Mouse (Mus musculus): Measurements from ENCODE around the gene Pola1. TPM values are rescaled to one million over a fixed set of nuclear protein-coding genes. Genes with fewer than 3 reads are reported as not detected.

The Pola1 gene
- 13.1 and 14.3 TPM in 2 replicates for total RNA-seq (2021)
- long read RNA-seq, partial matches to known transcripts: 1 of 1 reads
- long read RNA-seq, other reads (novel, unspliced or antisense): 0 of 1 reads

GRCm38 (mm10) chrX:93631657-93632449 is at the start of gene Pola1:
Gene Pola1, minus strand, starts transcription at chrX:93632155.
- peak; percentile 80 for DNase-seq

GRCm38 (mm10) chrX:93676228-93676627 is 44.3 kb upstream of the Pola1 start:
- no peak for DNase-seq

- DNase-seq: peak; percentile 54
These were observed 43.2 kb upstream of the Pola1 start for GRCm38 (mm10) chrX:93674836-93675795.

- no peak for DNase-seq
These were observed 42.5 kb upstream of the Pola1 start for GRCm38 (mm10) chrX:93674432-93674831.

GRCm38 (mm10) chrX:93664787-93665186 is 32.8 kb upstream of the Pola1 start:
- no peak for DNase-seq

- no peak for DNase-seq
These were observed 32.1 kb upstream of the Pola1 start for GRCm38 (mm10) chrX:93663919-93664586.

- DNase-seq: no peak
These were observed 23.2 kb upstream of the Pola1 start for GRCm38 (mm10) chrX:93655153-93655552.

GRCm38 (mm10) chrX:93654218-93655002 is 22.5 kb upstream of the Pola1 start, which contains the start of gene Pcyt1b:
Gene Pcyt1b, plus strand, starts transcription at chrX:93654863.
- no peak for DNase-seq

GRCm38 (mm10) chrX:93650738-93651137 is 18.8 kb upstream of the Pola1 start:
- no peak for DNase-seq

- no peak for DNase-seq
These were observed 12.1 kb upstream of the Pola1 start for GRCm38 (mm10) chrX:93644022-93644421.

GRCm38 (mm10) chrX:93643600-93643999 is 11.6 kb upstream of the Pola1 start:
- no peak for DNase-seq

- peak; percentile 21 for DNase-seq
These were observed 3.0 kb upstream of the Pola1 start for GRCm38 (mm10) chrX:93634861-93635375.

- no peak for DNase-seq
These were observed 1.7 kb downstream of the Pola1 start for GRCm38 (mm10) chrX:93630256-93630655.

GRCm38 (mm10) chrX:93602214-93602613 is 29.7 kb downstream of the Pola1 start:
- DNase-seq: no peak

- no peak for DNase-seq
These were observed 37.7 kb downstream of the Pola1 start for GRCm38 (mm10) chrX:93594283-93594682.

- no peak for DNase-seq
These were observed 51.0 kb downstream of the Pola1 start for GRCm38 (mm10) chrX:93580931-93581330.

- no peak for DNase-seq
These were observed 74.8 kb downstream of the Pola1 start for GRCm38 (mm10) chrX:93557171-93557570.

GRCm38 (mm10) chrX:93539779-93540178 is 92.2 kb downstream of the Pola1 start:
- DNase-seq: no peak

GRCm38 (mm10) chrX:93502865-93503353 is 129.0 kb downstream of the Pola1 start:
- no peak for DNase-seq

GRCm38 (mm10) chrX:93497597-93497996 is 134.4 kb downstream of the Pola1 start:
- no peak for DNase-seq

- no peak for DNase-seq
These were observed 166.2 kb downstream of the Pola1 start for GRCm38 (mm10) chrX:93465711-93466110.

Measured in adrenal gland, postnatal 25 days (tissue).